Mouse (Mus musculus): ENCODE results near the gene Gm20843. TPM values are rescaled to one million over a fixed set of nuclear protein-coding genes. Genes with fewer than 3 reads are reported as not detected.
"Not testable (repeated sequence)": the region's sequence is repeated elsewhere in the genome, so short reads cannot be mapped to it uniquely, and the experiment has no call there.

The Gm20843 gene
- polyA plus RNA-seq (2012): not detected in 2 replicates

GRCm38 (mm10) chrY:72247018-72247417 is at the start of gene Gm20843:
Gene Gm20843, minus strand, starts transcription at chrY:72247118.
- not testable (repeated sequence) for TF ChIP-seq GATA1 (IDR thresholded peaks at IDR 0.05; ENCODE audit: low read length)
